Mouse (Mus musculus) forebrain, embryonic 11.5 days (tissue): ENCODE data around the gene Cnpy3. TPM values are rescaled to one million over a fixed set of nuclear protein-coding genes. Genes with fewer than 3 reads are reported as not detected.
"Not testable (repeated sequence)": the region's sequence is repeated elsewhere in the genome, so short reads cannot be mapped to it uniquely, and the experiment has no call there.

Experiments
- ATAC-seq: fragments of 200-750 bp; cut with Nextera tagmentation; replicated peaks from 2 replicates; pipeline ENCODE4 v1.8.0; 2017; ENCODE audit warnings: moderate TSS enrichment; ENCODE audit not compliant: low FRiP score
- DNase-seq: peaks from one replicate; pipeline ENCODE4 v3.0.0-alpha.2; 2017; ENCODE audit warnings: low spot score
- H3K27ac ChIP-seq: fragments of 300-500 bp; sonication (generic); 2 replicates; pipeline ENCODE4 v1.5.1; 2014; ENCODE audit warnings: low read depth, low read length
- H3K27me3 ChIP-seq: fragments of 300-500 bp; sonication (generic); 2 replicates; pipeline ENCODE4 v1.6.1; 2014; ENCODE audit warnings: mild to moderate bottlenecking, low read length, mixed read lengths; ENCODE audit not compliant: control insufficient read depth, insufficient read depth
- H3K36me3 ChIP-seq: fragments of 300-500 bp; sonication (generic); 2 replicates; pipeline ENCODE4 v1.6.1; 2014; ENCODE audit warnings: mild to moderate bottlenecking, low read length, moderate library complexity, mixed read lengths; ENCODE audit not compliant: control insufficient read depth, insufficient read depth
- H3K4me1 ChIP-seq: fragments of 300-500 bp; sonication (generic); replicated peaks from 2 replicates; pipeline ENCODE4 v1.6.1; 2014; ENCODE audit warnings: low read length, mixed read lengths; ENCODE audit not compliant: control insufficient read depth, insufficient read depth
- H3K4me2 ChIP-seq: fragments of 300-500 bp; sonication (generic); 2 replicates; pipeline ENCODE4 v1.6.1; 2014; ENCODE audit warnings: low read depth, mild to moderate bottlenecking, low read length, moderate library complexity, mixed read lengths; ENCODE audit not compliant: severe bottlenecking
- H3K4me3 ChIP-seq: fragments of 300-500 bp; sonication (generic); 2 replicates; pipeline ENCODE4 v1.5.1; 2014; ENCODE audit warnings: low read depth, low read length
- H3K9ac ChIP-seq: fragments of 300-500 bp; sonication (generic); 2 replicates; pipeline ENCODE4 v1.6.1; 2014; ENCODE audit warnings: low read length
- H3K9me3 ChIP-seq: fragments of 300-500 bp; sonication (generic); 2 replicates; pipeline ENCODE4 v1.6.1; 2016; ENCODE audit warnings: low read length, mixed read lengths; ENCODE audit not compliant: control insufficient read depth
- WGBS: fragments of 180-500 bp; shearing (Covaris S2); extraction: QIAGEN DNeasy Blood & Tissue Kit; methylation state at CpG from one replicate; pipeline ENCODE4 v1.1.7; 2014; 5-methylcytosine and 5-hydroxymethylcytosine counted together
- polyA plus RNA-seq: library from polyadenylated mRNA; unstranded; fragments of >200 nt; fragmentation: Nextera tagmentation; extraction: Ambion mirVana; gene quantifications from 2 replicates; pipeline ENCODE4 v1.2.1, GENCODE M21; 2014

Cnpy3 gene
- 61.2 and 61.8 TPM in 2 replicates for polyA plus RNA-seq

GRCm38 (mm10) chr17:46751794-46752556 is at the start of gene Cnpy3:
TSS of gene Cnpy3 (minus strand) at chr17:46752214.
- peak; percentile 99 for ATAC-seq
- peak; percentile 100 for DNase-seq
- no peaks in the 10 kb centered on the region for H3K36me3 ChIP-seq
- peak within 1 kb of the TSS; percentile 76 for H3K9ac ChIP-seq
- H3K27ac ChIP-seq, result peak within 1 kb of the TSS; percentile 75
- peaks cover 6% of the 10 kb centered on the region for H3K4me1 ChIP-seq
- H3K4me2 ChIP-seq, result peak within 1 kb of the TSS; percentile 77
- H3K27me3 ChIP-seq, result no peaks in the 10 kb centered on the region
- H3K4me3 ChIP-seq, result peak within 1 kb of the TSS; percentile 77
- no peaks in the 10 kb centered on the region for H3K9me3 ChIP-seq
- under 1% methylated on average over 57 of the region's 58 CpGs for WGBS

- Histone ChIP-seq H3K27me3 (no peaks in the 10 kb centered on the region), H3K9ac (no peak overlapping the region), H3K27ac (no peak overlapping the region), H3K9me3 (no peaks in the 10 kb centered on the region), H3K4me2 (no peak overlapping the region), H3K4me1 (no peaks in the 10 kb centered on the region), H3K36me3 (peaks cover 3% of the 10 kb centered on the region; the same call in 1 of the 2 replicates), H3K4me3 (no peak overlapping the region)
- WGBS, result 91% methylated on average over 6 of the region's 6 CpGs
- DNase-seq (no peak), ATAC-seq (no peak)
Measured at GRCm38 (mm10) chr17:46801761-46802160, 49.7 kb upstream of the Cnpy3 start.

GRCm38 (mm10) chr17:46799680-46800079 is 47.7 kb upstream of the Cnpy3 start:
- no peak overlapping the region for H3K4me2 ChIP-seq
- ATAC-seq, result no peak
- no peak overlapping the region for H3K27ac ChIP-seq
- H3K36me3 ChIP-seq, result peaks cover 3% of the 10 kb centered on the region; the same call in 1 of the 2 replicates
- H3K9ac ChIP-seq, result no peak overlapping the region
- H3K4me3 ChIP-seq, result no peak overlapping the region
- no peaks in the 10 kb centered on the region for H3K27me3 ChIP-seq
- no peaks in the 10 kb centered on the region for H3K4me1 ChIP-seq
- WGBS, result 77% methylated on average over 10 of the region's 10 CpGs
- DNase-seq, result no peak
- H3K9me3 ChIP-seq, result no peaks in the 10 kb centered on the region

- H3K4me3 ChIP-seq, result no peak overlapping the region
- WGBS, result 41% methylated on average over 7 of the region's 8 CpGs
- ATAC-seq, result no peak
- H3K4me1 ChIP-seq, result no peaks in the 10 kb centered on the region
- H3K27ac ChIP-seq, result no peak overlapping the region
- H3K9me3 ChIP-seq, result no peaks in the 10 kb centered on the region
- H3K4me2 ChIP-seq, result no peak overlapping the region
- H3K9ac ChIP-seq, result no peak overlapping the region
- peaks cover 3% of the 10 kb centered on the region; the same call in 1 of the 2 replicates for H3K36me3 ChIP-seq
- DNase-seq, result no peak
- no peaks in the 10 kb centered on the region for H3K27me3 ChIP-seq
Measured at GRCm38 (mm10) chr17:46797386-46797785, 45.4 kb upstream of the Cnpy3 start.

- Histone ChIP-seq H3K27ac (no peak overlapping the region), H3K36me3 (peaks cover 3% of the 10 kb centered on the region; the same call in 1 of the 2 replicates), H3K4me2 (no peak overlapping the region), H3K27me3 (no peaks in the 10 kb centered on the region), H3K4me3 (no peak overlapping the region), H3K4me1 (no peaks in the 10 kb centered on the region), H3K9ac (no peak overlapping the region), H3K9me3 (no peaks in the 10 kb centered on the region)
- WGBS, result 82% methylated on average over 4 of the region's 4 CpGs
- ATAC-seq, result no peak
- DNase-seq, result no peak
Measured at GRCm38 (mm10) chr17:46796743-46797142, 44.7 kb upstream of the Cnpy3 start.

- Histone ChIP-seq H3K9me3 (no peaks in the 10 kb centered on the region), H3K4me3 (no peak overlapping the region), H3K27ac (no peak overlapping the region), H3K4me2 (no peak overlapping the region), H3K36me3 (no peaks in the 10 kb centered on the region), H3K9ac (no peak overlapping the region), H3K4me1 (no peaks in the 10 kb centered on the region), H3K27me3 (no peaks in the 10 kb centered on the region)
- WGBS, result 89% methylated on average over 2 of the region's 2 CpGs
- DNase-seq (no peak), ATAC-seq (no peak)
Measured at GRCm38 (mm10) chr17:46792963-46793362, 40.9 kb upstream of the Cnpy3 start.

- not testable (repeated sequence) for H3K36me3 ChIP-seq
Measured at GRCm38 (mm10) chr17:46787974-46788373, 36.0 kb upstream of the Cnpy3 start.

GRCm38 (mm10) chr17:46786952-46787351 is 34.9 kb upstream of the Cnpy3 start:
- no peak for ATAC-seq
- no peaks in the 10 kb centered on the region for H3K9me3 ChIP-seq
- WGBS, result 92% methylated on average over 5 of the region's 5 CpGs

More at GRCm38 (mm10) chr17:46787974-46788373, 36.0 kb upstream of the Cnpy3 start:
- WGBS, result 69% methylated on average over 2 of the region's 2 CpGs
- not testable (repeated sequence) for H3K4me3 ChIP-seq, H3K27ac ChIP-seq, H3K9me3 ChIP-seq, DNase-seq, H3K27me3 ChIP-seq, H3K4me2 ChIP-seq, ATAC-seq, H3K4me1 ChIP-seq, H3K9ac ChIP-seq

GRCm38 (mm10) chr17:46783222-46783565 is 31.2 kb upstream of the Cnpy3 start:
- no peak overlapping the region for H3K27ac ChIP-seq

More at GRCm38 (mm10) chr17:46786952-46787351, 34.9 kb upstream of the Cnpy3 start:
- no peaks in the 10 kb centered on the region for H3K27me3 ChIP-seq
- H3K4me1 ChIP-seq, result no peaks in the 10 kb centered on the region
- DNase-seq, result no peak
- no peak overlapping the region for H3K4me2 ChIP-seq
- no peak overlapping the region for H3K9ac ChIP-seq
- no peak overlapping the region for H3K27ac ChIP-seq
- no peaks in the 10 kb centered on the region for H3K36me3 ChIP-seq
- no peak overlapping the region for H3K4me3 ChIP-seq

More at GRCm38 (mm10) chr17:46783222-46783565, 31.2 kb upstream of the Cnpy3 start:
- Histone ChIP-seq H3K27me3 (no peaks in the 10 kb centered on the region), H3K4me1 (0 out of 2 replicates have a peak, but pooled peaks cover 2% of the 10 kb centered on the region), H3K9me3 (no peaks in the 10 kb centered on the region), H3K4me2 (peak overlapping the region; percentile 42; the same call in 1 of the 2 replicates), H3K9ac (no peak overlapping the region), H3K36me3 (peaks cover 16% of the 10 kb centered on the region), H3K4me3 (peak overlapping the region; percentile 63)
- WGBS, result 84% methylated on average over 2 of the region's 2 CpGs
- peak; percentile 54 for ATAC-seq
- no peak for DNase-seq
